Mouse (Mus musculus): ENCODE results near the gene 4933402J07Rik. TPM values are rescaled to one million over a fixed set of nuclear protein-coding genes. Genes with fewer than 3 reads are reported as not detected.

4933402J07Rik gene
- total RNA-seq, 2 experiments from 2014 or later, result not detected

- DNase-seq, result no peak
Observed at GRCm38 (mm10) chr8:87621181-87621580, 57.5 kb downstream of the 4933402J07Rik start.

- no peak for DNase-seq
Observed at GRCm38 (mm10) chr8:87629656-87630055, 66.0 kb downstream of the 4933402J07Rik start.

GRCm38 (mm10) chr8:87631776-87632175 lies 68.1 kb downstream of the 4933402J07Rik start:
- DNase-seq, result no peak

- no peak for DNase-seq
Observed at GRCm38 (mm10) chr8:87636226-87636742, 72.6 kb downstream of the 4933402J07Rik start.

Other genes with a start within 250 kb of the 4933402J07Rik start
- under 1 TPM; 0.33 to 0.60 TPM for gene Cbln1, start 91.2 kb upstream of the 4933402J07Rik start, total RNA-seq (2021)

Measured in adrenal gland, postnatal 10 days (tissue).